Mouse (Mus musculus) small intestine, adult 2 months (tissue): Measurements from ENCODE around the gene Haus4.

Experiments used
- CTCF ChIP-seq: fragments of 200-500 bp; IDR thresholded peaks from 2 replicates; pipeline ENCODE4 v1.5.1; 2012; ENCODE audit warnings: low read depth, mild to moderate bottlenecking, control low read depth, inconsistent platforms, low read length, moderate library complexity, mixed read lengths; ENCODE audit not compliant: insufficient replicate concordance, insufficient read length; ENCODE audit errors: extremely low read depth
- POLR2A ChIP-seq: fragments of 200-500 bp; IDR thresholded peaks from 2 replicates; pipeline ENCODE4 v1.6.1; 2012; ENCODE audit warnings: low read depth, mild to moderate bottlenecking, control low read depth, inconsistent platforms, low read length, moderate library complexity

GRCm38 (mm10) chr14:54594055-54594454, 39.6 kb upstream of the Haus4 start:
- TF ChIP-seq POLR2A, result no peak
- no peak for TF ChIP-seq CTCF
